Mouse (Mus musculus): ENCODE measurements around the gene Gm8297.
"Not testable (repeated sequence)": the region's sequence is repeated elsewhere in the genome, so short reads cannot be mapped to it uniquely, and the experiment has no call there.

Gm8297 gene

DNA sequence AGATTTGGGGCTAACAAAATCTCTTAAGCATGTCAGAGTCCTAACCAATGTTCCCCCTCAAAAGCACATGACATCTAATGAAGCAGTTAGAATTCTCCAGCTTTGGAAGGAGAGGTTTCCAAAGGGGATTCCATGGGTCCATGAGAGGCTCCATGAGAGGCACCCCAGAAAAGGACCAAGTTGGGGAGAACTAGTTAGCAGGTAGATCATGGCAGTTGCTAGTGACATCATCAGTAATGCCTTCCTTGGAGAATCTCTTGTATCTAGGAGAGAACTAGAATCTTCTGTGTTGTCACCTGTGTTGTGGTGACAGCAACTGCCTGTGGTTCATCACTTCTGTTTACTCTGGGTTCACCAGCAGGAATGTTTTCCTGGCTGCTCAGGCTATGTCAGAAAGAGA lies at the start of gene Gm8297:
TSS of gene Gm8297 (plus strand) at position 301 of the 400 bp plus-strand sequence.
- DNase-seq (ENCODE audit: low spot score in 2 of 2) = not testable (repeated sequence)

GRCm38 (mm10) chr14:5015591-5015990 lies 31.9 kb downstream of the Gm8297 start, which contains the start of gene Gm3298:
Gm3298 (plus strand) TSS chr14:5015891.
- not testable (repeated sequence) for DNase-seq (ENCODE audit: low spot score in 2 of 2)

Measured in right cerebral cortex, postnatal 10 days (tissue).